Mouse (Mus musculus) forebrain, embryonic 13.5 days (tissue): ENCODE measurements around the gene Tnrc6a. TPM values are rescaled to one million over a fixed set of nuclear protein-coding genes. Genes with fewer than 3 reads are reported as not detected.

Experiments used
- ATAC-seq: fragments of 200-750 bp; cut with Nextera tagmentation; 2 replicates; pipeline ENCODE4 v1.8.0; 2017
- H3K27ac ChIP-seq: fragments of 300-500 bp; sonication (generic); 2 replicates; pipeline ENCODE4 v1.5.1; 2015; ENCODE audit warnings: inconsistent platforms, mild to moderate bottlenecking, moderate library complexity
- H3K27me3 ChIP-seq: fragments of 300-500 bp; sonication (generic); 2 replicates; pipeline ENCODE4 v1.6.1; 2015; ENCODE audit warnings: mild to moderate bottlenecking, inconsistent platforms
- H3K36me3 ChIP-seq: fragments of 300-500 bp; sonication (generic); 2 replicates; pipeline ENCODE4 v1.6.1; 2015; ENCODE audit warnings: mild to moderate bottlenecking, inconsistent platforms; ENCODE audit not compliant: poor library complexity, severe bottlenecking
- H3K4me1 ChIP-seq: fragments of 300-500 bp; sonication (generic); 2 replicates; pipeline ENCODE4 v1.6.1; 2015; ENCODE audit warnings: inconsistent platforms
- H3K4me2 ChIP-seq: fragments of 300-500 bp; sonication (generic); 2 replicates; pipeline ENCODE4 v1.6.1; 2015; ENCODE audit warnings: inconsistent platforms, mild to moderate bottlenecking, moderate library complexity
- H3K4me3 ChIP-seq: fragments of 300-500 bp; sonication (generic); 2 replicates; pipeline ENCODE4 v1.5.1; 2015; ENCODE audit warnings: mild to moderate bottlenecking, inconsistent platforms
- H3K9ac ChIP-seq: fragments of 300-500 bp; sonication (generic); 2 replicates; pipeline ENCODE4 v1.6.1; 2015; ENCODE audit warnings: mild to moderate bottlenecking, inconsistent platforms
- H3K9me3 ChIP-seq: fragments of 300-500 bp; sonication (generic); replicated peaks from 2 replicates; pipeline ENCODE4 v1.6.1; 2016; ENCODE audit warnings: inconsistent platforms
- WGBS: fragments of 180-500 bp; shearing (Covaris S2); methylation state at CpG from one replicate; pipeline ENCODE4 v1.1.7; 2015; 5-methylcytosine and 5-hydroxymethylcytosine counted together
- polyA plus RNA-seq: library from polyadenylated mRNA; unstranded; fragments of >200 nt; fragmentation: Nextera tagmentation; extraction: Ambion mirVana; gene quantifications from 2 replicates; pipeline ENCODE4 v1.2.1, GENCODE M21; 2015

The Tnrc6a gene
- polyA plus RNA-seq, 1 experiment from 2014 or later: 62.0 TPM

- Histone ChIP-seq H3K27ac (no peak overlapping the region), H3K9me3 (no peaks in the 10 kb centered on the region), H3K27me3 (no peaks in the 10 kb centered on the region), H3K4me3 (no peak overlapping the region), H3K4me1 (peaks cover 49% of the 10 kb centered on the region), H3K36me3 (peaks cover 14% of the 10 kb centered on the region), H3K4me2 (no peak overlapping the region), H3K9ac (no peak overlapping the region)
- ATAC-seq: no peak
- WGBS: 60% methylated on average over 1 of the region's 1 CpGs
Measured at GRCm38 (mm10) chr7:123127981-123128380, 4.3 kb downstream of the Tnrc6a start.

DNA sequence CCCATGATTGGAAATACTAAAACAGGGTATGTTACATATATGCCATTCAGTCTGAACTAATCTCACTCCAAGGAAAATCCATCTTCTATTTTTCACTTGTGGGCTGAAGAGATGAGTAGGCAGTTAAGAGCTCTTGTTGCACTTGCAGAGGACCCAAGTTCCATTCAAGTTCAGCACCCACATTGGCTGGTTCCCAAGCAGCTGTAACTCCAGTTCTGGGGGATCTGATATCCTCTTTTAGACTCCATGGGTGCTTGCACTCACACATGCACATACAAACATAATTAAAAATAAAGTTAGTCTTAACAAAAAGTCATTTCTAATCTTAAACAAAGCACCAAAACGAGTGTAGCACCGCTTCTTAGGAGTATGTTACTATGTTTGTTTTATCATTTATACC lies 5.4 kb downstream of the Tnrc6a start:
- Histone ChIP-seq H3K36me3 (peaks cover 14% of the 10 kb centered on the region), H3K9ac (no peak overlapping the region), H3K4me1 (peaks cover 52% of the 10 kb centered on the region), H3K9me3 (no peaks in the 10 kb centered on the region), H3K4me3 (no peak overlapping the region), H3K27ac (no peak overlapping the region), H3K4me2 (no peak overlapping the region), H3K27me3 (no peaks in the 10 kb centered on the region)
- no peak for ATAC-seq
- WGBS: 83% methylated on average over 2 of the region's 2 CpGs

DNA sequence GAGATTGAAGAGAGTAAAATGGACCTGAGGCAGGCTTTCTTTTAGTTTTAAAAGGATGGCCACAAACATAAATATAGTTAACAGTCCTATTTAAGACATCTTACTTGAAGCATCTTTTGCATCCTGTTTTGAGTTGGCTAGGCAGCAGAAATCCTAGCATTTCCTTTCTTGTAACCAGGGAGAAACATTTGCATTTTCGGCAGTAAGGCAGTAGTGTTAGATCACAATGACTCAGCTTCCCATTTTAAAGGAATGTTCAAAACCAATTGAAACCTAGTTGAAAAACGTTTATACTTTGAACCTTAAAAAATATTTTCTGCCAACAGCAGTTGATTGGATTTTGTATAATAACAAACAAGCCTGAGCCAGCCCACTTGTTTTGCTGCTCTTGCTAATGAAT lies 6.5 kb downstream of the Tnrc6a start:
- H3K27me3 ChIP-seq: no peaks in the 10 kb centered on the region
- H3K9me3 ChIP-seq: no peaks in the 10 kb centered on the region
- H3K4me3 ChIP-seq: no peak overlapping the region
- H3K36me3 ChIP-seq: peaks cover 14% of the 10 kb centered on the region
- H3K27ac ChIP-seq: no peak overlapping the region
- no peak overlapping the region for H3K9ac ChIP-seq
- H3K4me2 ChIP-seq: no peak overlapping the region
- peaks cover 61% of the 10 kb centered on the region for H3K4me1 ChIP-seq
- no peak for ATAC-seq
- whole genome bisulfite sequencing: 54% methylated on average over 2 of the region's 2 CpGs

DNA sequence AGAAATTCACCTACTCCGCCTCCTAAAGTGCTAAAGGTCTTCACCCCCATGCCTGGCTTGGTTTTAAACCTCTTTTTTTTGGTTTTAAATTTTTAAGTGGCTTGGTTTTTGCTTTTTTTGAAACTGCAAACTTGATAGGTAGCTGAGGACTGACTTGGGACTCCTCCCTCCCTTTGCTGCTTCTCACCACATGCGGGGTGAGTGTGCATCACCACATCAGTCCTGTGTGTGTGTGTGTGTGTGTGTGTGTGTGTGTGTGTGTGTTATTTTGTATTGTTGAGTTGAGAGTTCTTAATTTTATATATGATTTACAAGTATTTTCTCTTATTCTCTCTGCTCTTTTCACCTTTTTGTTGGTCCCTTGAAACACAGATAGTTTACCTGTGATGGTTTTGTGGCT lies 8.7 kb downstream of the Tnrc6a start:
- 85% methylated on average over 2 of the region's 2 CpGs for WGBS
- Histone ChIP-seq H3K4me2 (no peak overlapping the region), H3K27me3 (no peaks in the 10 kb centered on the region), H3K9me3 (no peaks in the 10 kb centered on the region), H3K9ac (no peak overlapping the region), H3K27ac (no peak overlapping the region), H3K4me1 (peaks cover 46% of the 10 kb centered on the region), H3K4me3 (no peak overlapping the region), H3K36me3 (peaks cover 18% of the 10 kb centered on the region)
- ATAC-seq: no peak

- Histone ChIP-seq H3K9ac (no peak overlapping the region), H3K27ac (no peak overlapping the region), H3K36me3 (peaks cover 26% of the 10 kb centered on the region), H3K4me1 (peaks cover 40% of the 10 kb centered on the region), H3K9me3 (no peaks in the 10 kb centered on the region; the same call in 1 of the 2 replicates), H3K4me3 (no peak overlapping the region), H3K27me3 (no peaks in the 10 kb centered on the region), H3K4me2 (no peak overlapping the region)
- 19% methylated on average over 2 of the region's 2 CpGs for WGBS
- ATAC-seq: no peak
Measured at GRCm38 (mm10) chr7:123134876-123135275, 11.2 kb downstream of the Tnrc6a start.

GRCm38 (mm10) chr7:123135655-123136054 lies 12.0 kb downstream of the Tnrc6a start:
- Histone ChIP-seq H3K4me1 (peaks cover 37% of the 10 kb centered on the region), H3K4me2 (no peak overlapping the region), H3K27me3 (no peaks in the 10 kb centered on the region), H3K4me3 (no peak overlapping the region), H3K9me3 (no peaks in the 10 kb centered on the region; the same call in 1 of the 2 replicates), H3K36me3 (peaks cover 26% of the 10 kb centered on the region), H3K27ac (no peak overlapping the region), H3K9ac (no peak overlapping the region)
- ATAC-seq: no peak
- WGBS: 83% methylated on average over 3 of the region's 3 CpGs

GRCm38 (mm10) chr7:123138001-123138400 lies 14.3 kb downstream of the Tnrc6a start:
- WGBS: 82% methylated on average over 4 of the region's 4 CpGs
- H3K27ac ChIP-seq: no peak overlapping the region
- no peak for ATAC-seq

GRCm38 (mm10) chr7:123146141-123146846 lies 22.6 kb downstream of the Tnrc6a start:
- Histone ChIP-seq H3K4me3 (no peak overlapping the region), H3K9me3 (no peaks in the 10 kb centered on the region), H3K27me3 (no peaks in the 10 kb centered on the region), H3K36me3 (peaks cover 14% of the 10 kb centered on the region), H3K27ac (no peak overlapping the region), H3K4me1 (no peaks in the 10 kb centered on the region), H3K4me2 (no peak overlapping the region), H3K9ac (no peak overlapping the region)
- no peak for ATAC-seq
- 87% methylated on average over 10 of the region's 10 CpGs for WGBS

More at GRCm38 (mm10) chr7:123138001-123138400, 14.3 kb downstream of the Tnrc6a start:
- Histone ChIP-seq H3K9ac (no peak overlapping the region), H3K36me3 (peaks cover 22% of the 10 kb centered on the region), H3K27me3 (no peaks in the 10 kb centered on the region), H3K4me2 (no peak overlapping the region), H3K4me3 (no peak overlapping the region), H3K4me1 (peaks cover 25% of the 10 kb centered on the region), H3K9me3 (no peaks in the 10 kb centered on the region; the same call in 1 of the 2 replicates)

DNA sequence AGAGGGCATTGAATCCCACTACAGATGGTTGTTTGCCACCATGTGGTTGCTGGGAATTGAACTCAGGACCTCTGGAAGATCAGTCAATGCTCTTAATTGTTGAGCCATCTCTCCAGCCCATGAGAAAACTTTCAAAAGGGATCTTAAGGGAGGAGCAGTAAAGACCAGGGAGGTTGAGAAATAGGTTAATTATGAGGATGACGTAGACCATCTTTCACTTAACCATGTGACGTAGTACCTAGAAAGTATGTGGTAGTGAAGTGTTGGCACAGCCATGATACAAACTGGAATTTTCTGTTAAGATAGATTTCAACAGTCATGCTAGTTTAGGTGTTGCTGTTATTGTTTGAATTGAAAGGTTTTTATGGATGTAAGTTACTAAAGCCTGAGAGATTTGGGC lies 24.1 kb downstream of the Tnrc6a start:
- WGBS: 97% methylated on average over 2 of the region's 2 CpGs
- H3K27me3 ChIP-seq: no peaks in the 10 kb centered on the region
- no peaks in the 10 kb centered on the region for H3K4me1 ChIP-seq
- no peaks in the 10 kb centered on the region for H3K9me3 ChIP-seq
- no peak overlapping the region for H3K4me3 ChIP-seq
- H3K4me2 ChIP-seq: no peak overlapping the region
- peaks cover 14% of the 10 kb centered on the region for H3K36me3 ChIP-seq
- no peak for ATAC-seq
- no peak overlapping the region for H3K27ac ChIP-seq
- H3K9ac ChIP-seq: no peak overlapping the region

DNA sequence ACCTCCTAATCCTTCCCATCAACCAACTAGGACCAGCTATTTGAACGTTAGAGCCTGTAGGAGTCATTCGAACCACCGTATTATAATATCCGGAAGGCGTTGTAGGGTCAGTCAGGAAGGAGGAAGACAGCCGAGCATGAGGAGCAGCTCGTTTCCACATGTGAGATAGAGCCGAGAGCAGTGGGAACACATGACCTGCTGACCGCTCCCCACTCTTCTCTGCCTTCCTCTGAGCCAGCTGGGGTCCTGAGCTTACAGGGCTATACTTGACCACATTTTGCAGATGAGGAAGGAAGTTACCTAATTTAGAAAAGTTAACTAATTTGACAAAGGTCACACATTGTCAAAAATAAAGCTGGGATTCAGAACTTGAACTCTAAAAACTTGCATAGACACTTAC lies 25.2 kb downstream of the Tnrc6a start:
- no peak overlapping the region for H3K27ac ChIP-seq
- 90% methylated on average over 9 of the region's 9 CpGs for WGBS
- no peak overlapping the region for H3K4me2 ChIP-seq
- no peaks in the 10 kb centered on the region for H3K27me3 ChIP-seq
- H3K9me3 ChIP-seq: no peaks in the 10 kb centered on the region
- ATAC-seq: no peak
- no peak overlapping the region for H3K9ac ChIP-seq
- H3K4me3 ChIP-seq: no peak overlapping the region
- H3K36me3 ChIP-seq: peaks cover 23% of the 10 kb centered on the region
- no peaks in the 10 kb centered on the region for H3K4me1 ChIP-seq

- H3K36me3 ChIP-seq: peaks cover 52% of the 10 kb centered on the region
- 90% methylated on average over 10 of the region's 10 CpGs for WGBS
Measured at GRCm38 (mm10) chr7:123162346-123162745, 38.7 kb downstream of the Tnrc6a start.

GRCm38 (mm10) chr7:123167436-123167835 lies 43.8 kb downstream of the Tnrc6a start:
- peaks cover 79% of the 10 kb centered on the region for H3K36me3 ChIP-seq
- H3K4me2 ChIP-seq: no peak overlapping the region
- H3K4me3 ChIP-seq: no peak overlapping the region
- no peak overlapping the region for H3K27ac ChIP-seq
- H3K27me3 ChIP-seq: no peaks in the 10 kb centered on the region
- 90% methylated on average over 2 of the region's 2 CpGs for WGBS
- ATAC-seq: no peak
- H3K9ac ChIP-seq: no peak overlapping the region
- no peaks in the 10 kb centered on the region for H3K4me1 ChIP-seq
- H3K9me3 ChIP-seq: no peaks in the 10 kb centered on the region

More at GRCm38 (mm10) chr7:123162346-123162745, 38.7 kb downstream of the Tnrc6a start:
- Histone ChIP-seq H3K4me2 (no peak overlapping the region), H3K9ac (no peak overlapping the region), H3K27me3 (no peaks in the 10 kb centered on the region), H3K4me1 (no peaks in the 10 kb centered on the region), H3K27ac (no peak overlapping the region), H3K4me3 (no peak overlapping the region), H3K9me3 (no peaks in the 10 kb centered on the region)
- no peak for ATAC-seq

DNA sequence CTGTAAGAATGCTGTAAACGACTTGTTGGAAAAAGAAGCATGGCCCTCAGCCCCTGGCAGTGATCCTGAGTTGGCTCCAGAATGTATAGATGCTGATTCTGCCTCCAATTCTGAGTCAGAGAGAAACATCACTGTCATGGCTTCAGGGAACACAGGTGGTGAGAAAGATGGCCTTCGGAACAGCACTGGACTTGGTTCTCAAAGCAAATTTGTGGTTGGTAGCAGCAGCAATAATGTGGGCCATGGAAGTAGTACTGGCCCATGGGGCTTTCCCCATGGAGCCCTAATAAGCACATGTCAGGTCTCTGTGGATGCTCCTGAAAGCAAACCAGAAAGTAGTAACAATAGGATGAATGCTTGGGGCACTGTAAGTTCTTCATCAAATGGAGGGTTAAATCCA lies 45.9 kb downstream of the Tnrc6a start:
- Histone ChIP-seq H3K9ac (no peak overlapping the region), H3K4me2 (no peak overlapping the region), H3K4me1 (no peaks in the 10 kb centered on the region), H3K4me3 (no peak overlapping the region), H3K27ac (no peak overlapping the region), H3K27me3 (no peaks in the 10 kb centered on the region), H3K36me3 (peaks cover 77% of the 10 kb centered on the region), H3K9me3 (no peaks in the 10 kb centered on the region)
- no peak for ATAC-seq
- WGBS: 93% methylated on average over 2 of the region's 2 CpGs
